Mouse (Mus musculus) fibroblast of lung, adult 2 months (primary cell): ENCODE results near the gene Pnmal2.
A peak's percentile ranks its signal among the peaks of the same experiment; 100 is the strongest.
"Not testable (repeated sequence)": the region's sequence is repeated elsewhere in the genome, so short reads cannot be mapped to it uniquely, and the experiment has no call there.

Experiments
- DNase-seq: peaks from one replicate; pipeline ENCODE4 v3.0.0-alpha.2; 2011; ENCODE audit warnings: low read depth

The Pnmal2 gene

DNA sequence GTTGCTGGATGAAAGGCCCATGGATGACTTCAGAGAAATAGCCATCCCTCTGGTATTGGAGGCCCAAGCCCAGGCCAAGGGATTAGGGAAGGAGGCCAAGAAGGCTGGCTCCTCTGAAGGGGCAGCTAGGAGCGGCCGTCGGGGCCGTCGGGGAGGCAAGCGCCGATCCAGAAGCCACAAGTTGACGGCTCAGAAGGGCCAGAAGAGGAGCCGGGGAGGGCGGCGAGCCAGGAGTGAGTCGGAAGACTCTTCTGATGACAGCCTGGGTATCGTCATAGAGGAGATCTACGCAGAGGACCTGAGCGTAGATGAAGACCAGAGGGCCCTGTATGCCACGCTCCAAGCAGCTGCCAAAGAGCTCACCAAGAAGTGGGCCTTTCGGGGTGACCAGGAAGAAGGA, 937 bp downstream of the Pnmal2 start:
- DNase-seq = no peak

DNA sequence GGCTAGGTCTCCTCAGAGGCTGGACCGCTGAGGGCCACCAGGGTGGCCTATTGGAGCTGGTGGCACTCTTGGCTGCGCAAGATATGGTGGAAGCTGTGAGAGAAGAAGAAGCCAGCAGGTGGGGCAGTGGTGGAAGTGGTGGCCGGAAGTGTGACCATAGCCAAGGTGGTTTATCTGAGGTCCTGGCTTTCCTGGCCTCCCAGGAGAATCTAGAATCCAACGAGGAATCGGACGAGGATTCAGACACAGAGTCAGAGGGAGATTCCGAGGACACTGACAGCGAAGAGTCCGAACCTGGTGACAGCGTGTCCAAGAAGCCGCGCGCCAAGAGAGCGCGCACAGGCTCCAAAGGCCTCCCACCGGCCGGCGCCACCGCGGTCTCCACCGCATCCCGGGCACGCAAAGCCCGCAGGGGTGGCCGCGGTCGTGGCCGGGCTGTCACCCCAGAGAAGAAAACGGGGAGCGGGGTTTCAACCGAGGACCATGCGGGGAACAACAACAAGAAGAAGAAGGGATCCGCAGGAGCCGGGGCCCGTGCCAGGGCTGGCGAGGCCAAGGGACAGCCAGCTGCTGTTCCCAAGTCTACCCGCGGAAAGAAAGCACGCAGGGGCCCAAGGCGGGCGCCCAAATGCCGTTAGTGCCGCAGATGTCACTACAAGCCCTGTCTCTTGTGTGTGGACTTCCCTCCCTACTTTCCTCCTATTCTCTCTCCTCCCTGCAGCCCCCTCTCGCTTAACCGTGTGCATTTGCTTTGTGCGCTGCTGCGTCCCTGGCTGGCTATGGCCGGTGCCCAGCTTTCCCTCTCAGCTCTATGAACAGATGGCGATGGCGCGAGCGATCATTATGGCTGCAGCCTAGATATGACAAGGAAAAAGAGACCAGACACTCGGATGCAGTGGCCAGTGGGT, 2.2 kb downstream of the Pnmal2 start:
- no peak for DNase-seq

DNA sequence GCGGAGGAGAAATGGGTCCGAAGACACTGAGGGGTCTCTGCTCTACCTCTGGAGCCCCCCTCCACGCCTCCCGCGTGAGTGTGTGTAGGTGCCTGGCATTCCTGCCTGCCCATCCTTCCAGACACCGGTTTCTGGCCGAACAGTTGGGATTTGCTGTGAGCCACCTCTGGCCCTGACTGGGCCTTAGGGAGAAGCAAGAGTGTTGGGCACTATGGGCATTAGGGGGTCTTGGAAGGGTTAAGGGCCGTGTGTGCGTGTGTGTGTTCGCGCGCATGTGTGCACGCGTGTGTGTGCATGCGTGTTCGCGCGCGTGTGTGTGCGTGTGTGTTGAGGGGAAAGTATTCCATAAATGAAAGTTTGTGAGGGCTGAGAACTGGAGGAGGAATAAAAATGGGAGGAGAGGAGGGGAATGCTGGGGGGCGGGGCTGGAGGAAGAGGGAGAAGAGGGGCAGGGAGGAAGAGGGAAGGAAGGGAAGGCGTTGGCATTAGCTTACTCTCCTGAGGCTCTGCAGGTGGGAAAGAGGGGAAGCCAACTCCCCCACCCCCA, 2.9 kb downstream of the Pnmal2 start:
- no peak for DNase-seq

DNA sequence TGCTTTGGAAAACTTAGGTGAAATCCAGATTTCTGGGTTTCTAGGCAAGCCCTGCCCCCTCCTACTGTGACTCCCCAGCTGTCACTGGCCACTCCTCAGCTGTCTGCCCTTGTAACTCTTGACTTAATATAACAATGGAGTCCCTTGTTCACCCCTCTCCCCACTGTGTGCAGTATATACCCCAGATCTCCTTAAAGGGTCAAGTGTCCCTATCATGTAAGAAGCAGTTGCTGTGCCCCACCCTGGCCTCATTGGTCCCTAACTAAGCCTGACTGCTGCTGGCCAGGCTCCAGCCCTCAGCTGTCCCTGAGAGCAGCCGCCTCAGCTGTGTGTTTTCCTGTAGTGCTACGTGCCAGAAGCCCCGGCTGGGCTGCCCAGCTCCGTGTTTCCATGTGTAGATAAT, 3.5 kb downstream of the Pnmal2 start:
- no peak for DNase-seq

DNA sequence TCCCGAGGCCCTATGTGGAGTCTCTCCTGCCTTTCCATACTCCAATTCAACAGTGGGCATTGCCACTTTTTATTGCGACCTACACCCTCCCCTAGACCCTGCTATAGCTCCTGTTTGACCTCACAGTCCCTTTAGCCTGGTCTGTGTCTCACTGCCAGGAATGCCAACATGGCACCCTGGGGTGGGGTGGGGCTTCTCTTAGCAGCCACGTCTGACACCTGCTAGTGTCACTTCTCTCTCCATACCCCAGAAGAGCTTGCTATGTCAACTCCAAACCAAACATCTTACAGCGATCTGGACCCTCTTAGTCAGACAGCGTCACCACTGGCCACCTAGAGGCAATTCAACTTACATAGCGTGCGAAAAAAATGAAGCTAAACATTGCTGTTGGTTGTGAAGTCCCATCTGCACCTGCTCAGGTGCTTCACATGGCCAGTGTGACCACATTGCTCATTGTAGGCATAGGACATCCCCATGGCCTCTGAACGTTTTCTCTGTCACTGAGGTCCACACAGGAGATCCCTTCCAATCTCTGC, 4.5 kb downstream of the Pnmal2 start:
- DNase-seq = no peak

DNA sequence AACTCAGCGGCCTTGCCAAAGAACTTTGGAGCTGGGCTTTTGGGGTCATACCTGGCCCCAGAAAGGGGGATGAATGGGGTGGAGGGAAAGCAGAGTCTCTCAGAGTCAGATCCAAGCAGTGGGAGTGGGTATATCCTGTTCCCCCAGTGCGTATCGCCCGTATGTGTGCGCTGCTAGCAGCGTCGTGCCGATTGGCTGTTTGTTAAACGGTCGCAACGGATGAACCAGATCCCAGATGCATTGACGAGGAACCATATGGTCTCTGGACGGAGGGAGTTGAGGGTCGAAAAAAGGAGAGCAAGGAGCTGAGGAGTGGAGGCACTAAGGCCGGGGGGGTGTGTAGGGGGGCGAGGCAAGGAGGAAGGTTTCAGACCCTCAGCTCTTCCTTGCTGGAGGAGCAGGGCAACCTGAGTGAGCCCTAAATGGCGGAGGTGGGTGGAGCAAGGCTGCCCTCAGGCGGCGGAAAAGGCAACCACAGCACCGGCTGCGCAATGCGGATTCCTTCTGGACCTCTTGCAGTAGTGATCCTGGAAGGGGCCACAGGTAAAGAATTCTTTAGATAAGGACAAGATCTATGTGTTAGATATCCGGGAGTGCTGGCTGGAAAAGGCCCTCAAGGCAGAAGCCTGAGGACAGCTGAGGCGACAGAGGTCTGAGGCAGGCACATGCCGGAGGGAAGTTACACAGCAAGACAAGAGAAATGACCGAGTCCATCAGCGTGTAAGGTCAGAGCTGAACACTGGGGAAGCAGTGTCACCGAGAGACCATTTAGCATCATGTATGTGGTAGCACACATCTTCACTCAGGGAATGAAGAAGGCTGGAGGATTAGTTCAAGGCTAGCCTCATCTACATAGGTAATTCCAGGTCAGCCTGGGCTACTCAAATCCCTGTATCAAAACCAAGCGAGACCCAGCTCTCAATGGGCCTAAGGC, 5.7 kb downstream of the Pnmal2 start:
- DNase-seq = no peak

DNA sequence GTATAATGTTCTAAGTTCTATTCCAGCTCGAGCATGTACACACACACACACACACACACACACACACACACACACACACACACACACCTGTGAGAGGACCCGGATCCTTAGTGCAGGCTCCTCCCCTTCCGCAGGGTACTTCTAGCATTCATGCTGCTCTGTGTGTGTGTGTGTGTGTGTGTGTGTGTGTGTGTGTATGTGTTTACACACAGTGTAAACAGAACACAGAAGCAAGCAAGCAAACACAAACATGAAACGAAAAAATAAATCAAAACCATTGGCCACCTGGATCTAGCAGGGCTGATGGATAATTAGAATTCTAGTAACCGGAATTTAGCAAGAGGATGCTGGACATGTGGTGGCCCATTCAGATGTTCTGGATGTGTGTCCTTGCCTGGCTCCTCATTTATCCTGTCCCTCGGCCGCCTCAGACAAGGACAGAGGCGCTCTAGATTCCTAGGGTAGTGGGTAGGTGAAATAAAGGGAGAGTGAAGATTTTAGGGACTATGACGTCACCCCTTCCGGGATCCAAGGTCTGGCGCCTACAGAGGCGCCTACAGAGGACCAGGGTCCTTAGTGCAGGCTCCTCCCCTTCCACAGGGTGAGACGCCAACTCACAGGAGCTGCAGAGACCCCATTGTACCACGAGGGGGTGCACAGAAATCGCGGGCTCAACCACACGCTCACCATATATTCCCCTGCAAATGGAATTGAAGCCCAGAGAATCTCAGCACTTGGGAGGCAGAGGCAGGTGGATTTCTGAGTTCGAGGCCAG, 6.6 kb downstream of the Pnmal2 start:
- peak; percentile 52 for DNase-seq

DNA sequence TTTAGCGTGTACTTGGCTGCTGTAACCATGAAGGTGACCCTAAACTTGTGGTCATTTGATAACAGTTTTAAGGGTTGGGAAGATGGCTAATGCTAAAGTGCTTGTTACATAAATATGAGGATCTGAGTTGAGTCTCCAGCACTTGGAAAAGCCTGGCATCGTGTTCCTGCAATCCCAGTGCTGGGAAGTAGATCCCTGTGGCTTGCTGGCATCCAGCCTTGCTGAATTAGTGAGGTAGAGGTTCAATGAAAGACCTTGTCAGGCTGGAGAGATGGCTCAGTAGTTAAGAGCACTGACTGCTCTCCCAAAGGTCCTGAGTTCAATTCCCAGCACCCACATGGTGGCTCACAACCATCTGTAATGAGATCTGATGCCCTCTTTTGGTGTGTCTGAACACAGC, 9.3 kb downstream of the Pnmal2 start:
- DNase-seq = not testable (repeated sequence)

DNA sequence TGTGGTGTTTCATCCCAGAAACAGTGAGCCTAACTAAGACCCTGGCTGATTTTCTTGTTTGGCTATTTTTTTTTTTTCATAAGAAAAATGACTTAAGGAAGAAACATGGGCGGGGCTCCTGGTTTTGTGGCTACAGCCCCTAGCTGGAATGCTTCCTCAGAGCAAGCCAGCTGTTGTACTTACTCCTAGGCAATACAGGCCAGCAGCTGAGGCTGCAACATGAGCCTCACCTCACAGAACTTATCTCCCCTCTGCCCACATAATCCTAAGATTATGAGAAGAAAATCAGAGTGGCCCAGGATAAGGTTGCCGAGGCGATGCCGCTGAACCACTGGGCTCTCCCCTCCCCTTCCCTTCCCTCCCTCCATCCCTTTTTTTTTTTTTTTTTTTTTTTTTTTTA, 11.2 kb downstream of the Pnmal2 start:
- DNase-seq = no peak

DNA sequence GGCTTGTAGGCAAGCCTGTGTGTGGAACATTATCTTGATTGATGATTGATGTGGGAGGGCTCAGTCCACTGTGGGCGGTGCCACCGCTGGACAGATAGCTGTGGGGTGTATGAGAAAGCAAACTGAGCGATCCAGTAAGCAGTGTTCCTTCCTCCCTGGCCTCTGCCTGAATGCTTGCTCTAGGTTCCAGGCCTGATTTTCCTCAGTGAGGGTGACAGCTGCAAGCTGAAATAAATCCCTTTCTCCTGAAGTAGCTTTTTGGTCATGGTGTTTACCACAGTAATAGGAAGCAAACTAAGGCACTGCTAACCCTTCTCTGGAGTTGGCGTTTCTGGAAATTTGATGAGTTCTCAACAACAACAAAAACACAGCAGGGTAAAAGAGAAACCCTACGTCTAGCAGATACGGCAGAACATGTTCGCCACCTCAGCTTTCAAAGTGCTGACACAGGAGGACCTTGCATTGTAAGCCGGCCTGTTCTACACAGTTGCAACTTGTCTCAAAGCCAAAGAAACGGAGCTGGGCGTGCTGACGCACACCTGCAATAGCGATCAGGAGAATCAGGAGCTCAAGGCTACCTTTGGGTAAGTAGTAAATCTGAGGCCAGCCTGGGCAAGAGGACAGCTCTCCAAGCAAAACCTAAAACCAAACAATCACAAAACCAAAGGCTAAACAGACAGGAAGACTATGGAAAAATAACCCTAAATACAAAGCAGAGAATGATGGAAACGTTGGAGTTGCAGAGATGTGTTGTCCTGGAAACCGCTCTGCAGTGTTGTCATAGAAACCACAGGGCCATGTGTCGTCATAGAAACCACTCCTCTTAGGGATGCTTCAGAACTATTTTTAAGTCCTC, 12.2 kb downstream of the Pnmal2 start:
- no peak for DNase-seq

DNA sequence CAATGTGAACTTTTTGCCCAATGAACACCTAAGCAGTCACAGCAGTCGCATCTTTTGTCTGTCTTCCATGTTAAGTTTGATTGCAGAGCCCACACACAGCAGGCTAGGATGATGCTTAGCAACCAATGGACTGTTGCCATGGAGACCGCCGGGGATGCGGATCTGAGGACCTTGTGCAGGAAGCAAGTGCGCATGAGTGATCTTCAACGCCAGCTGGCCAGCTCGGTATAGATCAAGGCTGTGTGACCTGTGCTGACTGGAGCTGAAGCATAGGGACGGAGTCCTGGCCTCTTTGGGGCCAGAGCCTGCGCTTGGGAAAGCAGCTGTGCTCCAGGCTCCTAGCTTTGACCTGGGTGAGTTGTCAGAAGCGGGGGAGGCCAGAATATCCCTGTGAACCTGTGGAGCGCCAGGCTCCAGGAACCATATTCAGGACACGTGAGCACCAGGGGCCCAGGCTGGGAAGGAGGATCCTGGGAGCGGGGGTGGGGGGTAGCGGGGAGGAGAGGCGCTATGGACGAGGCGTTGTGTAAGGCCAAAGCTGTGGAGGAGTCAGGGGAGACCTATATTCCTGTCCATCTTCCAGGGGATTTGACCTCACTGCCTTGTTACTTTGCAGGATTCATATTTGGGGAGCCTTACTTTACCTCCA, 15.2 kb downstream of the Pnmal2 start, which contains the start of gene Pnmal1:
TSS of gene Pnmal1 (plus strand) at position 141 of the 649 bp plus-strand sequence.
- DNase-seq = no peak

DNA sequence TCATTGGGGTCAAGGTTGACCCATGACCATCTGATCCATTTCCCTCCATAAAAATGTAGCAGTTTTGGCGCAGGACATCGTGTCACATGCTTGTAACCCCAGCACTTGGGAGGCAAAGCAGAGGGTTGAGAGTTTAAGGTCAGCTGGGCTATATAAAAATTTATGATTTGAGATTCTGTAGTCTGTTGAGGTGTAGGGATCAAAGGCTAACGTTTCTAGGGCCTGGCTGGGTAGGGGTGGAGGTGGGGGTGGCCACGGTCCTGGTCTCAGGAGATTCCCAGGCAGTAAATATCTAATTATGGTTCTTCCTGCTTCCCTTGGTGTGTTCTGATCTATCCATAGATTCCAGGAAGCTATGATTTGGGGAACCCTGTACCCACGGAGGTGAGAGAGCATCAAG, 17.2 kb downstream of the Pnmal2 start:
- no peak for DNase-seq

DNA sequence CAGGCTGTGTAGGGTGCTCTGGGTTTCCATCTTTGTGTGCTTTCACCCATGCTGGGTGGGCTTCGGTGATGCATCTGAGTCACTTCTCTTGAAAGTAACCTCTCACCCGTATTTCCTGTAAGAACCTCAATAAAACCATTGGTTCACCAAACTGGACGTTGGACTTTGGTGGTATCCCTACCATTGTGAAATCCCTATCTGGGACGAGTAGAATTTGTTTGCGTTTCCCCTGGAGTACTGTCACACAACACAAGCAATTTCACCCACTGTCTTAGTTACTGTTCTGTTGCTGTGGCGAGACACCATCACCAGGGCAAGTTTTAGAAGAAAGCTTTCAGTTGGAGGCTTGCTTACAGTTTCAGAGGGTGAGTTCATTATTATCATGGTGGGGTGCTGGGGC, 23.9 kb downstream of the Pnmal2 start:
- no peak for DNase-seq

DNA sequence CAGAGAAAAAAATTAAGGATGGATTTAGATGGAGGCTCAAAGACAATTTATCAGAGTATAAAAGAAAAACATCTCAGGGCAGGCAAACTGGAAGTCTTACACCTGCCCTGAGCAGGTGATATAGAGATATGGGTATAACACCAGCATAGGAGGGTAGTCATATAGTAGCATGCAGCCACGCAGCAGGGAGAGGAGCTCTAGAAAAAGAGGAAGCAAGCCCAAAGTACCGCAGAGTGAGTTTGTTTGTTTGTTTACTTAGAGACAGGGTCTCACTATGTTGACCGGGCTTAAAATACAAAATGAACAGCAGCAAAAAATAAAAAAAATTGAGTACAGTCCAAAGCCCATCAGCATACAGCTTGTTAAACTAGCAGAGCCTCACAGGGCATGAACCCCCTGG, 26.7 kb downstream of the Pnmal2 start:
- no peak for DNase-seq

DNA sequence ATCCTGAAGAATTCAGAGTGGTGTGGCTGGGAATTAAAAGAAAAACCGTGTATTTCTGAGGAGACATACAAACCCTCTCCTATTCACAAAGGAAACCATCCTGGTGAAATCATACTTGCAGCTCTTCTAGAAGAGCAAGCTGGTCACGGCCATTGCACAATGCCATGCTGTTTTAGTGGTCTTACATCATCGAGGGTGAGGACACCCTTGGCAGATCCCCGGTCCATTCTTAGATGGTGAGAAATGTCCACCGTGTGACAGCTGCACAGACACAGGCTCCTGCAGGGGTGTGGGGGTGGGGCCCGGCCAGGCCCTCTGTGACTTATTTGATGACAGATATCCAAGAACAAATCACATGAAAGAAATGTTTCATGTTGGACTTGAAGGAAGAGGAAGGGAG, 29.5 kb downstream of the Pnmal2 start:
- DNase-seq = peak; percentile 42

DNA sequence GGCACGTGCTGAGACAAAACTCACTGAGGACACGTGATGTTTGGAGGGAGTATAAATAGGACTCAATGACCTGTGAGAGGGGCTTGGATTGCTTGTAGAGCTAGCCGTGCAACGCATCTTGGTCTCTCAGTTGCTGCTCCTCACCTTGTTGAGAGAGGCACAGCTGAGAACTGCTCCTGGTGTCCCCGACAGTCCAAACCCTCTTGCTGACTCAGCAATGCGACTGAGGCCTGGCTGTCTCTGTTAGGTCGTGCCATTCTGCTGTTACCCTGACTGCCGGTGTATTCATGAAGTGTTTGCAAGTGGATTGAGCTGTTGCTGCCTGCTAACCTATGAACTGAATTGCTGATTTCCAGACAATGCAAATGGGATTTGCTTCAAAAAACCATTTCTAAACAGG, 31.8 kb downstream of the Pnmal2 start:
- no peak for DNase-seq

DNA sequence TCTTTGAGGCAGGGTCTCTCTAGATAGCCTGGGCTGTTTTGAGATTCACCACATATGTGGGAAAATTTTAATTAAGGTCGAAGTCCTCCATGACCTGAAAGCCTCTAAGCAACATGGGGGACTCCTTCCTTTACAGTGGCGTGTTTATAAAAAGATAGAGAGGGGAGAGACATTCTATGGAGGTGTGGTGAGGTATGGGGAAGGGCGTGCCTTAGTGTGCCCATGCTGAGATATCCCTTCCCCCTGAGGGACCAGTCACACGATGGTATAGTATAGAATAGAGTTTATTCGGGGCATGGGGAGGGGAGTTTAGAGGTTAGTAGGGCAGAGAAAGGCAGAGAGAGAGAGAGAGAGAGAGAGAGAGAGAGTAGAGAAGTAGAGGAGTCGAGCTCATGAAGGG, 33.7 kb downstream of the Pnmal2 start:
- DNase-seq = no peak

DNA sequence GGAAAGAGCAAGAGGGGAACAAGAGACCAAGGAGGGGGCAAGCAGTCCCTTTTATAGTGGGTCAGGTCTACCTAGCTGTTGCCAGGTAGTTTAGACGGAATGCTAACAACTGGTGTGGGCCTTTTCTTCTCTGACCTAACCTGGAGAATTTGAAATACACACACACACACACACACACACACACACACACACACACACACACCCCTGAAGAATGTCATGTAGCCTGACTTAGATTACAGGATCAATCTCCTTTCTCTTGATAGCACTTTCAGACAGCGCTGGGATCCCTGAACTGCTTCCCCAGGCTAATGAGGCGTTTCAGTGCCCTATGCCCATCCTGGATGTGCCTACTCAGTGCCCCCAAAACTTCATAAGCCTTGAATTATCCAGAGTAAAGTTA, 34.1 kb downstream of the Pnmal2 start:
- DNase-seq = no peak

DNA sequence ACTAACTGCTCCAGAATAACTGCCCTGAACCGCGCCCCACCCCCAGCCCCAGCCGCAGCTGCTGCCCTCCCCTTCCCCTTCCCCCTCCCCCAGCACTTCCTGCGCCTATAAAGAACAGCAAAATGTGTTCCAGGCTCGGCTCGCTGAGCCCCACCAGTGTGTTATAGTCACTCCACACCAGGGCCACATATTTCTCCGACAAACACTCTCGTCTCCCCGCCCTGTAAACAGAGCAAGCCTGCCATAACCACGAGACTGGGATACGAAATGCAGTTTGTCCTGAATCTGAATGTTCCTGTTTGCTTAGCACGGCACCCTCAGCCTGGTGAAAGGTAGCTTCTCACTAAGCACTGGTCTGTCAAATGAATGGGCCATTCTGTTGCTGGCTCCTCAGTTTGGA, 35.9 kb downstream of the Pnmal2 start:
- no peak for DNase-seq
